Mouse (Mus musculus) thymus, adult 2 months (tissue): ENCODE results near the gene Pde6d.

Experiments
- CTCF ChIP-seq: fragments of 200-500 bp; IDR thresholded peaks from 2 replicates; pipeline ENCODE4 v1.5.1; 2012; ENCODE audit warnings: mild to moderate bottlenecking, control low read depth, low read length, moderate library complexity, borderline replicate concordance; ENCODE audit not compliant: control insufficient read depth, poor library complexity, insufficient read depth; ENCODE audit errors: extremely low read depth
- POLR2A ChIP-seq: fragments of 200-500 bp; IDR thresholded peaks from 2 replicates; pipeline ENCODE4 v1.6.1; 2012; ENCODE audit warnings: mild to moderate bottlenecking, low read length, control low read depth, moderate library complexity; ENCODE audit not compliant: control insufficient read depth, poor library complexity, insufficient read depth; ENCODE audit errors: extremely low read depth

DNA sequence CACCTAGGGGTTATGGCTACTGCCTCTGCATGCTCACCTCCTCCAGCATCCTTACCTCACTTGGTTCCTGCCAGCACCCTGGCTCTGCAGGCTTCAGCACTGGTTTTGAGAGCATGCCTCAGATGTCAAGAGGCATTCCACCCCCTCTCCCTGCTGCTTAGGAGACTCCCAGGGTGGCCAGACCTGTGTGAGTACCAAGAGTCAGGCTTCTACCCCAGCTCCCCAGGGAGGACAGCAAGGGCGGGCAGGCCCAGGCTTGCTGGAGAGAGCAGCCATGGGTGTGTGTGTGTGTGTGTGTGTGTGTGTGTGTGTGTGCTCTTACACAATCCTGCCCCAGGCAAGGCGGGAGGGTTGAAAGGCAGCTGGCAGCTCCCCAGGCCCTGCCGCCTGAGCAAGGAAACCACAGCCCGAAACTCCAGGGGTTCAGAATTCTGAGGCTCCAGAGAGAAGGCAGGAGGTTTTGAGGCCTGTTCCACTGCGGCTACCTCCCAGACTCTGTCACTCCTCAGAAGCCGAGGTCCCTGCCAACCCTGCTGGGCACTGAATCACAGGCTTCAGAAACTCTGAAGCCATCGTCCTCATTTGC, 60.0 kb downstream of the Pde6d start:
- TF ChIP-seq CTCF (no peak), POLR2A (no peak)
